Mouse (Mus musculus): ENCODE data around the gene Bend5.

Gene Bend5

DNA sequence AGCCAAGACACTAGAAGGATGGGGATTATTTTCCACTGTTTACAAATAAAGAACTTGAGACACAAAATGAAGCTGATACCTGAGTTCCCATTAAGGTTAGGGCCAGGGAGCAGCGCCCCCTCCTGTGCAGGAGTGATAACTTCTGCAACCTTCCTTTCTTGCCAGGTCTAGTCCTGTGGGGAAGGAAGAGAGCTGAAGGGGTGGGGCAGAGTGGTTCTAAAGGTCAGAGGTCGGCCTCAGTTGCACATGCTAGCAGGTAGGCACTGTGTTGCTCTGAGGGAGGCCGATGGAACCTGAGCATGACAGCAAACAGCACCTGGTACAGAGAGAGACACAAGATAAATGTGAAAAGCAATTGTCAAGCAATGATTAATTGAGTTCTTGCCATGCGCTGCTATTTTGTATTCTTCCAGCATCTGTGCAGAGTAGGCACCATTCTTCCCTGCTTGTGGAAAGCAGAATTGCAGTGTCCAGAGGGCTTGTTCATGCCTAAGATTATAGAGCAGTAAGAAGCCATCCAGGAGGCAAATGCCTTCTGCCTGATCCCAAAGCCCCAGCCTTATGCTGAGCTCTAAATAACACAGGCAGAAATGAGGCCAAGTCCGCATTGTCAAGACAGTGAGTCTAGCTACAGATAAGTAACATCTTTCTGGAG is 79.1 kb downstream of the Bend5 start:
- no peak for DNase-seq

DNA sequence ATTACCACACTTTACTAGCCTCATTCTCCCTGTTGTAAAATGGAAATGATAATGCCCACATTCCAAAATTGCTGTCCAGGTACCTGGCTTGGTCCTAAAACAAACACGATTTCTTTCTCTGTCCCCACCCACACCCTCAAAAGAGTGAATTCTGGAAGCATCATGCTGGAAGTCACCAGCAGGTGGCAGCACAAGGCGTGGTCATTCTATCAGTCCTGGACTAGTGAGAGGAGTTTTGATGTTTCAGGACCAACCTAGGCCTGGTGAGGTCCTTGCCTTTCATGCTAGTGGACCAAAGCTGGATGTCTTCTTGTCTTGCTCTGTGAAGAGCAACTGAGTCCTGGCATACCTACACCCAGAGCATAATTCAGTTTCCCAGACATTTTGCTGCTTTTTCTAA is 81.1 kb downstream of the Bend5 start:
- peak; percentile 20 for DNase-seq

DNA sequence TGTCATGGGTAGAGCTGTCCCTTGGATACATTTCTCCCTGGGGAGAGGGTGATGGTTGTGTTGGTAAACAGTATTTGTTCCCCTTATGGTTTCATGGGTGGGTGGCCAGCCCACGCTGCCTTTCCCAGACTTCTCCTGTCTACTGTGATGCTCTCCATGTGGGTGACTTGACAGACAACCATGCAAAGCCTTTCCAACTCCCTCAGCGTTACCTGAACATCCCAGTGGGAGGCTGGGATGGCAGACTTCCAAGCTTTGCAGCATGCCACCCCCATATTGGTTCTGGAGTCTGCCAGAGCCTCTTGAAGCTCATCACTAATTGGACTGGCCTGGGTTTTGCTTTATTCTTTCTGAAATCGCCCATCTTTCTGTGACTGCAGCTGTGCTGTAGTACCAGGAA is 83.9 kb downstream of the Bend5 start:
- no peak for DNase-seq

DNA sequence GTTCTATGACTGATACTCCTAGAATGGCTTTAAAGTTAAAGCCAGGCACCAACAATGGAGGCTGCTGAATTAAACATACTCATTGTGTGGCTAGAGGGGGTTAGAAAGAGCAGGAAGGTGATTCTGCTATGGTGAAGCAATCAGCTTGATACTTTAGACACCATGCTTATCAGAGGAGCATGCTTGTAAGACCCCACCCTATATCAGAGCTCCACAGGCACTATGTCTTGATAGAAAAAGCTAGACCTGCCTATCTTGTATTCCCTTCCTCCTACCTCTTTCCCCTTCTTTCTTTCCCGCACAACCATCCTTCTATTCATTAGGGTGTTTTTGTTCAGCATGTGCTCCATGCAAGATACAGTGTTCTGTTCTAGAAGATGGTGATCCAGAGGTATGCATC is 86.6 kb downstream of the Bend5 start:
- no peak for DNase-seq

DNA sequence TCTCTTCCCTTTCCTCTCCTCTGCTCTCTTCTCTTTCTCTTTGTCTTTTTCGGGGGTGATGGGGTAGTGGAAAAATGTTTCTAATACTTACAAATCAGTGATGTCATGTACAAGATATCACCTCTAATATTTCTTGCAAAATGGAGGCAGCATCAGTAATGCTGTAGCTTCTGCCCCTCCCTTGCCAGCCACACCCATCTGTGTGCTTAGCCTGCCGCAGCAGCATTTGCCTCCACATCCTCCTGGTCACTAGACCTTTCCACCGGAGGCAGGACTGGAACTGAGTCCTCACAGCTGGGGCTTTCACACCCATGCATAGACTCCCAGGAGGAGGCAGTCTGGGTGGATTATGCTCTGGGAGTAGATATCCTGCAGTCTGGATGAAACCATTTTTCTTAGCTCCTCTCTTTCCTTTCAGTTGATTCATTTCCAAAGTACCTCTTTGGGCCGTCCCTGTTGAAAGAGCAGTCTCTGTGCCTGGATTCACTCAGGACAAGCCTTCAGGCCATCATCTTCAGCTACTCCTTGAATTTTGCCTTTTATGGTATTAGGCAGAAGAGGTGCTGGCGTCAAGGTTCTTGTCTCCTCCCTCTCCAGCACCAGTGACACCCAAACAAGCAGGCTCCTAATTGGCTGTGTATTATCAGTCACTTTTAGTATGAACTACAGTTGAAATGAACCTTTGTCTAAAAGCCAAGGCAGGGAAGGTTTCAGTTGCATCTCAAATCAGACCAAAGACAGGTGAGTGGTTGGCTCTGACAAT is 88.3 kb downstream of the Bend5 start:
- no peak for DNase-seq

DNA sequence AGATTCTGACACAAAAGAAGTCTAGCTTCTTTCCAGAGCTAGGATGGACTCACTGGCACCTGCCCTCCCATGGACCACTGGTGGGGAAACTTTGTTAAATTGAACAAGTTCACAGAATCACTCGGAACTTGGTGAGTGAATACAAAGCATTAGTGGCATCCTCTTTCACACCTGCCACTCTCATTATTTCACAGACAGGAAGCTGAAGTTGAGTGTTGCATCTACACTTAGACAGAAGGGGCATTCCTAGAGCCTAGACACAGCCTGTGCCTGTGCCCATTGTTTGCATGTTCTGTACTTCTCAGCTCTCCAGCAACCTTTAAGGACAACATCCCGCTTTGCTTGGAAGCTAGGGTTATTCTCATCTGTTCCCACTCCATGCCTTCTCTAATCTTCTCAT is 90.1 kb downstream of the Bend5 start:
- no peak for DNase-seq
